Mouse (Mus musculus): ENCODE data around the gene Slit3.

GRCm38 (mm10) chr11:35177564-35177963 is 56.5 kb downstream of the Slit3 start:
- TF ChIP-seq POLR2A (IDR thresholded peaks at IDR 0.05; ENCODE audit: low read depth, low read length) (no peak), CTCF (IDR thresholded peaks at IDR 0.05; ENCODE audit: extremely low read depth, insufficient read length, insufficient replicate concordance, low read depth, low read length) (no peak)
